Mouse (Mus musculus) bone marrow, adult 2 months (tissue): ENCODE data around the gene Adcy7.

Source experiments
- CTCF ChIP-seq: fragments of 200-500 bp; IDR thresholded peaks from 2 replicates; pipeline ENCODE4 v1.5.1; 2011; ENCODE audit warnings: low read length, control low read depth; ENCODE audit not compliant: control insufficient read depth, insufficient read depth
- POLR2A ChIP-seq: fragments of 200-500 bp; IDR thresholded peaks from 2 replicates; pipeline ENCODE4 v1.6.1; 2011; ENCODE audit warnings: low read depth, mild to moderate bottlenecking, control low read depth, low read length, borderline replicate concordance; ENCODE audit not compliant: control insufficient read depth

GRCm38 (mm10) chr8:88266170-88266800 is 5.9 kb upstream of the Adcy7 start:
- peak; percentile 91 for TF ChIP-seq CTCF
- no peak for TF ChIP-seq POLR2A
